Mouse (Mus musculus) midbrain, embryonic 13.5 days (tissue): Measurements from ENCODE around the gene Lrrc4. TPM values are rescaled to one million over a fixed set of nuclear protein-coding genes. Genes with fewer than 3 reads are reported as not detected.

ENCODE experiments used
- ATAC-seq: fragments of 200-750 bp; cut with Nextera tagmentation; 2 replicates; pipeline ENCODE4 v1.8.0; 2017; ENCODE audit warnings: mild to moderate bottlenecking, moderate TSS enrichment, moderate library complexity
- H3K27ac ChIP-seq: fragments of 300-500 bp; sonication (generic); 2 replicates; pipeline ENCODE4 v1.5.1; 2015; ENCODE audit warnings: inconsistent platforms, mild to moderate bottlenecking, moderate library complexity
- H3K27me3 ChIP-seq: fragments of 300-500 bp; sonication (generic); 2 replicates; pipeline ENCODE4 v1.6.1; 2015; ENCODE audit warnings: mild to moderate bottlenecking, inconsistent platforms
- H3K36me3 ChIP-seq: fragments of 300-500 bp; sonication (generic); 2 replicates; pipeline ENCODE4 v1.6.1; 2015; ENCODE audit warnings: mild to moderate bottlenecking, inconsistent platforms
- H3K4me1 ChIP-seq: fragments of 300-500 bp; sonication (generic); replicated peaks from 2 replicates; pipeline ENCODE4 v1.6.1; 2015; ENCODE audit warnings: inconsistent platforms
- H3K4me2 ChIP-seq: fragments of 300-500 bp; sonication (generic); replicated peaks from 2 replicates; pipeline ENCODE4 v1.6.1; 2015; ENCODE audit warnings: moderate library complexity, mild to moderate bottlenecking, inconsistent platforms
- H3K4me3 ChIP-seq: fragments of 300-500 bp; sonication (generic); replicated peaks from 2 replicates; pipeline ENCODE4 v1.5.1; 2015; ENCODE audit warnings: mild to moderate bottlenecking, inconsistent platforms
- H3K9ac ChIP-seq: fragments of 300-500 bp; sonication (generic); replicated peaks from 2 replicates; pipeline ENCODE4 v1.6.1; 2015; ENCODE audit warnings: mild to moderate bottlenecking, inconsistent platforms
- H3K9me3 ChIP-seq: fragments of 300-500 bp; sonication (generic); 2 replicates; pipeline ENCODE4 v1.6.1; 2016; ENCODE audit warnings: mild to moderate bottlenecking, inconsistent platforms
- WGBS: fragments of 180-500 bp; shearing (Covaris S2); methylation state at CpG from one replicate; pipeline ENCODE4 v1.1.7; 2015; 5-methylcytosine and 5-hydroxymethylcytosine counted together
- polyA plus RNA-seq: library from polyadenylated mRNA; unstranded; fragments of >200 nt; fragmentation: Nextera tagmentation; extraction: Ambion mirVana; gene quantifications from 2 replicates; pipeline ENCODE4 v1.2.1, GENCODE M21; 2015

Gene Lrrc4
- polyA plus RNA-seq, 1 experiment from 2014 or later, result 5.3 TPM

DNA sequence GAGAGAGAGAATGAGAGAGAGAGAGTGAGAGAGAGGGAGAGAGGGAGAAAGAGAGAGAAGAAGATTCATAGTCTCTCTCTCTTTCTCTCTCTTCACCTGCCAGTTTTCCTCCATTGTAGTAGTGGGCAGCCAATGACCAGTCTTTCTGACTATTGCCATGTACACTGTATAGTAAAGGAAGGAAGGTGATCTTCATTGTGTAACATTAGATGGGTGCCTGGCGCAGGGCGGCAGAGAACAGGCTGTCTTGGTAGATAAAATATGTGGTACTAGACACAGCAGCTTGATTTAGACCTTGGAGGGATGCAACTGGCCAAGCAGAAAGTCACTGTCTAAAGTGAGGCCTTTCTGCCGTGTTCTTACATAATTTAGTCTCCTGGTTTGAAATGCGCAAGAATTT, 216.7 kb downstream of the Lrrc4 start:
- Histone ChIP-seq H3K4me3 (no peak overlapping the region), H3K4me2 (no peak overlapping the region), H3K36me3 (no peaks in the 10 kb centered on the region), H3K9ac (no peak overlapping the region), H3K4me1 (peaks cover 21% of the 10 kb centered on the region), H3K27me3 (no peaks in the 10 kb centered on the region), H3K9me3 (no peaks in the 10 kb centered on the region), H3K27ac (no peak overlapping the region)
- no peak for ATAC-seq
- WGBS, result 96% methylated on average over 4 of the region's 4 CpGs

DNA sequence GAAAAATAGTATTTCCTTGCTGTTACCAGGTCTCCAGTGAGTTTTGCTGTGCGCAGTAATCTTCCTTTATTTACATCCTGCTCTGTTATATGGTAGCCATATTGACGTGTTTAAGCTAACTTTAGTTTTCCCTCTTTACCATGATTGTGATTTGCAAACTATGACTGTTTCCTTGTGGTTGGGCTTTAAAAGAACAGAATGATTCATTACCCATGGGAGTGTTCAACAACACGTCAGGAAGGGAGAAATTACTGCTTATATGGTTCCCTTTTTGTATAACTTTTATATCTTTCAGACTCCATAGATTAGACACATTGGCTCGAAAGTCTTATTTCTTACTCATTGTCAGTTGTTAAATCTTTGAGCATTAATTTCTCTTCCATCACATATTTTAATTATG, 218.1 kb downstream of the Lrrc4 start:
- no peaks in the 10 kb centered on the region for H3K9me3 ChIP-seq
- no peak for ATAC-seq
- no peak overlapping the region for H3K4me3 ChIP-seq
- H3K4me1 ChIP-seq, result peaks cover 8% of the 10 kb centered on the region
- H3K9ac ChIP-seq, result no peak overlapping the region
- no peak overlapping the region for H3K4me2 ChIP-seq
- no peaks in the 10 kb centered on the region for H3K36me3 ChIP-seq
- H3K27me3 ChIP-seq, result no peaks in the 10 kb centered on the region
- no peak overlapping the region for H3K27ac ChIP-seq
- WGBS, result 85% methylated on average over 4 of the region's 4 CpGs

Other genes starting within 250 kb of the Lrrc4 start
- not detected in 2 replicates for gene Lep, start 228.5 kb upstream of the Lrrc4 start, polyA plus RNA-seq